Mouse (Mus musculus) ES-E14 (cell line): ENCODE results near the gene Sept9.

Source experiments
- HCFC1 ChIP-seq: IDR thresholded peaks from 2 replicates; pipeline ENCODE4 v1.6.1; 2012; ENCODE audit warnings: low read length, inconsistent platforms, borderline replicate concordance; ENCODE audit not compliant: insufficient read depth
- MAFK ChIP-seq: IDR thresholded peaks from 2 replicates; pipeline ENCODE4 v1.6.1; 2014; ENCODE audit warnings: mild to moderate bottlenecking, low read depth, low read length, inconsistent platforms; ENCODE audit not compliant: insufficient read depth

DNA sequence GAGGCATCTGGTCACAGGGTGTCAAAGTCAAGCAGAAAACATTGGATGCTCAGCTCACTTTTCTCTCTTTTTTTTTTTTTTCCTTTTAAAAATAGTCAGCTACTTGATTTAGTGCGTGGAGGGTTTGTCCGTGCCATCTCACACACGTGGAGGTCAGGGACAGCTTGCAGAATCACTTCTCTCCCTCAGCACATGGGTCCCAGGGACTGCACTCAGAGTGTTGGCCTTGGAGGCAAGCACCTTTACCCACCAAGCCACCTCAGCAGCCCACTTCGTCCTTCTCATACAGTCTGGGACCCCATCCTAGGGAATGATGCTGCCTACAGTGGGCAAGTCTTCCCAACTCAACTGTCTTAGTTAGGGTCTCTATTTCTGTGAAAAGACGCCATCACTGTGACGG, 57.4 kb downstream of the Sept9 start:
- TF ChIP-seq HCFC1 (no peak), MAFK (no peak)
